Mouse (Mus musculus) midbrain, embryonic 15.5 days (tissue): ENCODE results near the gene Vmn1r59. TPM values are rescaled to one million over a fixed set of nuclear protein-coding genes. Genes with fewer than 3 reads are reported as not detected.
"Not testable (repeated sequence)": the region's sequence is repeated elsewhere in the genome, so short reads cannot be mapped to it uniquely, and the experiment has no call there.

ENCODE experiments used
- ATAC-seq: fragments of 200-750 bp; cut with Nextera tagmentation; replicated peaks from 2 replicates; pipeline ENCODE4 v1.8.0; 2017; ENCODE audit warnings: moderate TSS enrichment
- H3K27ac ChIP-seq: fragments of 300-500 bp; sonication (generic); 2 replicates; pipeline ENCODE4 v1.5.1; 2015; ENCODE audit warnings: mild to moderate bottlenecking, inconsistent platforms
- H3K27me3 ChIP-seq: fragments of 300-500 bp; sonication (generic); replicated peaks from 2 replicates; pipeline ENCODE4 v1.6.1; 2015; ENCODE audit warnings: inconsistent platforms
- H3K36me3 ChIP-seq: fragments of 300-500 bp; sonication (generic); replicated peaks from 2 replicates; pipeline ENCODE4 v1.6.1; 2015; ENCODE audit warnings: inconsistent platforms
- H3K4me1 ChIP-seq: fragments of 300-500 bp; sonication (generic); 2 replicates; pipeline ENCODE4 v1.6.1; 2015; ENCODE audit warnings: inconsistent platforms
- H3K4me2 ChIP-seq: fragments of 300-500 bp; sonication (generic); 2 replicates; pipeline ENCODE4 v1.6.1; 2015; ENCODE audit warnings: inconsistent platforms, mild to moderate bottlenecking, moderate library complexity
- H3K4me3 ChIP-seq: fragments of 300-500 bp; sonication (generic); 2 replicates; pipeline ENCODE4 v1.5.1; 2015; ENCODE audit warnings: mild to moderate bottlenecking, inconsistent platforms
- H3K9ac ChIP-seq: fragments of 300-500 bp; sonication (generic); 2 replicates; pipeline ENCODE4 v1.6.1; 2015; ENCODE audit warnings: mild to moderate bottlenecking, inconsistent platforms
- H3K9me3 ChIP-seq: fragments of 300-500 bp; sonication (generic); 2 replicates; pipeline ENCODE4 v1.6.1; 2016; ENCODE audit warnings: inconsistent platforms
- WGBS: fragments of 180-500 bp; shearing (Covaris S2); methylation state at CpG from one replicate; pipeline ENCODE4 v1.1.7; 2015; ENCODE audit warnings: mixed read lengths; 5-methylcytosine and 5-hydroxymethylcytosine counted together
- polyA plus RNA-seq: library from polyadenylated mRNA; unstranded; fragments of >200 nt; fragmentation: Nextera tagmentation; extraction: Ambion mirVana; gene quantifications from 2 replicates; pipeline ENCODE4 v1.2.1, GENCODE M21; 2015

The Vmn1r59 gene
- polyA plus RNA-seq: not detected in 2 replicates

- no peak within 1 kb of the TSS for H3K4me2 ChIP-seq
- no peaks in the 10 kb centered on the region for H3K36me3 ChIP-seq
- no peak within 1 kb of the TSS for H3K9ac ChIP-seq
- ATAC-seq: no peak
- peaks cover 17% of the 10 kb centered on the region for H3K9me3 ChIP-seq
- H3K27me3 ChIP-seq: no peaks in the 10 kb centered on the region
- no peak within 1 kb of the TSS for H3K27ac ChIP-seq
- H3K4me1 ChIP-seq: no peaks in the 10 kb centered on the region
- H3K4me3 ChIP-seq: no peak within 1 kb of the TSS
Observed at GRCm38 (mm10) chr7:5456674-5457073, at the start of gene Vmn1r59. Vmn1r59 (minus strand) TSS chr7:5456774.

GRCm38 (mm10) chr7:5493856-5494255 is 37.3 kb upstream of the Vmn1r59 start, which contains the start of gene Vmn2r28:
Vmn2r28 (minus strand) TSS chr7:5493956.
- not testable (repeated sequence) for H3K4me3 ChIP-seq, H3K36me3 ChIP-seq, H3K9me3 ChIP-seq, H3K9ac ChIP-seq, H3K27me3 ChIP-seq, ATAC-seq, H3K4me1 ChIP-seq, H3K4me2 ChIP-seq, H3K27ac ChIP-seq

GRCm38 (mm10) chr7:5454011-5454410 is 2.6 kb downstream of the Vmn1r59 start:
- H3K27ac ChIP-seq, H3K27me3 ChIP-seq, H3K9ac ChIP-seq, ATAC-seq, H3K36me3 ChIP-seq, H3K4me1 ChIP-seq, H3K4me3 ChIP-seq, H3K4me2 ChIP-seq: not testable (repeated sequence)
- peaks cover 12% of the 10 kb centered on the region for H3K9me3 ChIP-seq
- 76% methylated on average over 3 of the region's 3 CpGs for WGBS

GRCm38 (mm10) chr7:5448627-5449026 is 7.9 kb downstream of the Vmn1r59 start:
- Histone ChIP-seq H3K4me2 (no peak overlapping the region), H3K27me3 (no peaks in the 10 kb centered on the region), H3K36me3 (no peaks in the 10 kb centered on the region), H3K27ac (no peak overlapping the region), H3K9me3 (no peaks in the 10 kb centered on the region), H3K4me1 (no peaks in the 10 kb centered on the region), H3K4me3 (no peak overlapping the region), H3K9ac (no peak overlapping the region)
- ATAC-seq: no peak

- not testable (repeated sequence) for ATAC-seq, H3K9ac ChIP-seq, H3K9me3 ChIP-seq, H3K27ac ChIP-seq, H3K4me2 ChIP-seq, H3K4me1 ChIP-seq, H3K27me3 ChIP-seq, H3K36me3 ChIP-seq, H3K4me3 ChIP-seq
Observed at GRCm38 (mm10) chr7:5413296-5413695, 43.3 kb downstream of the Vmn1r59 start, which contains the start of gene Vmn1r58. Vmn1r58 (minus strand) TSS chr7:5413396.

- H3K4me1 ChIP-seq: no peaks in the 10 kb centered on the region
- WGBS: 37% methylated on average over 2 of the region's 2 CpGs
- H3K4me3 ChIP-seq: no peak overlapping the region
- no peak for ATAC-seq
- H3K36me3 ChIP-seq: no peaks in the 10 kb centered on the region
- H3K4me2 ChIP-seq: no peak overlapping the region
- no peak overlapping the region for H3K9ac ChIP-seq
- peaks cover 13% of the 10 kb centered on the region for H3K9me3 ChIP-seq
- no peaks in the 10 kb centered on the region for H3K27me3 ChIP-seq
- no peak overlapping the region for H3K27ac ChIP-seq
Observed at GRCm38 (mm10) chr7:5406201-5406600, 50.4 kb downstream of the Vmn1r59 start.

Other genes with a start within 250 kb of the Vmn1r59 start
- gene Vmn1r57, start 238.3 kb downstream of the Vmn1r59 start, polyA plus RNA-seq: not detected in 2 replicates
- gene Gm5065, start 106.2 kb downstream of the Vmn1r59 start, polyA plus RNA-seq: not detected in 2 replicates
- gene Nlrp2, start 105.7 kb downstream of the Vmn1r59 start, polyA plus RNA-seq: not detected in 2 replicates
- gene Vmn1r58, start 43.4 kb downstream of the Vmn1r59 start, polyA plus RNA-seq: not detected in 2 replicates
- gene Vmn2r28, start 37.2 kb upstream of the Vmn1r59 start, polyA plus RNA-seq: not detected in 2 replicates
- gene Vmn1r60, start 90.5 kb upstream of the Vmn1r59 start, polyA plus RNA-seq: not detected in 2 replicates
- gene Vmn1r61, start 156.5 kb upstream of the Vmn1r59 start, polyA plus RNA-seq: not detected in 2 replicates
- not detected in 2 replicates for gene Vmn1r62, start 216.9 kb upstream of the Vmn1r59 start, polyA plus RNA-seq